Mouse (Mus musculus): ENCODE data around the gene 2010111I01Rik. TPM values are rescaled to one million over a fixed set of nuclear protein-coding genes. Genes with fewer than 3 reads are reported as not detected.

2010111I01Rik gene
- total and polyA plus RNA-seq, 3 experiments = 26.3 to 32.7 TPM; not detected in 1

- no peaks in the 10 kb centered on the region for H3K4me1 ChIP-seq (ENCODE audit: control insufficient read depth in 1 of 2, insufficient read depth in 2 of 2, low read length in 2 of 2)
- TF ChIP-seq POLR2A (IDR thresholded peaks at IDR 0.05; ENCODE audit: control insufficient read depth in 1 of 2, insufficient read depth in 1 of 2, low read depth in 1 of 2, low read length in 2 of 2, poor library complexity in 1 of 2) (no peak), MYB (IDR thresholded peaks at IDR 0.05; ENCODE audit: low read depth, low read length) (no peak), ETS1 (IDR thresholded peaks at IDR 0.05; ENCODE audit: low read depth, low read length) (no peak)
- DNase-seq (ENCODE audit: low read depth, low spot score) = no peak
These were observed 161.5 kb downstream of the 2010111I01Rik start for GRCm38 (mm10) chr13:63126206-63126605.

DNA sequence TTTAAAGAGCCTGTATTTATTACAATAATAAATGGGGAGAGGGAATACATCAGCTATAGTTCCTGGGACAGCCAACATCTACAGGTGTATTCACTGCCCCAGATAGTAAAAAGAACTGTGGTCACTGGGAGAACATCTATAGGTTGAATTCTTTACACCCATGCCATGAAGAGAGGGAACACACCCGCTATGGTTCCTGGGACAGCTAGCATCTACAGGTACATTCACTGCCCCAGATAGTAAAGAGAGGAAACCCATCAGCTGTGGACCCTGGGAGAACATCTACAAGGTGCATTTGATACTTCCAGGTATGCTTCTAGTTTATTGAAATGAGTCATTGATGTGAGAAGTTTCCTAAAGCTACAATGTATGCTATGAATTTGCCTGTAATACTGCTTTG, 162.8 kb downstream of the 2010111I01Rik start:
- TF ChIP-seq GATA1 (IDR thresholded peaks at IDR 0.05; ENCODE audit: low read depth, low read length) (no peak), USF2 (IDR thresholded peaks at IDR 0.05; ENCODE audit: borderline replicate concordance in 1 of 2, insufficient read depth in 1 of 2, low read depth in 1 of 2, low read length in 2 of 2) (no peak), CTCF (IDR thresholded peaks at IDR 0.05 in 2 of 3, conservative IDR thresholded peaks at IDR 0.05 in 1 of 3; ENCODE audit: control insufficient read depth in 1 of 3, insufficient read depth in 1 of 3, low read depth in 2 of 3, low read length in 3 of 3, poor library complexity in 1 of 3, severe bottlenecking in 1 of 3) (no peak), NRF1 (IDR thresholded peaks at IDR 0.05; ENCODE audit: insufficient read depth, low read depth, low read length, poor library complexity, severe bottlenecking) (no peak), NELFE (IDR thresholded peaks at IDR 0.05; ENCODE audit: low read depth, low read length) (no peak), MAX (IDR thresholded peaks at IDR 0.05; ENCODE audit: low read length) (no peak), ZNF384 (IDR thresholded peaks at IDR 0.05; ENCODE audit: low read depth, low read length) (no peak), MYB (IDR thresholded peaks at IDR 0.05; ENCODE audit: low read depth, low read length) (no peak), ZC3H11A (IDR thresholded peaks at IDR 0.05; ENCODE audit: low read depth, low read length) (no peak), POLR2AphosphoS5 (IDR thresholded peaks at IDR 0.05; ENCODE audit: borderline replicate concordance, low read depth, low read length) (no peak), ELF1 (IDR thresholded peaks at IDR 0.05; ENCODE audit: low read depth, low read length) (no peak), EP300 (IDR thresholded peaks at IDR 0.05; ENCODE audit: low read depth in 1 of 2, low read length in 2 of 2) (no peak), BHLHE40 (IDR thresholded peaks at IDR 0.05; ENCODE audit: borderline replicate concordance, low read depth, low read length) (no peak), TAL1 (IDR thresholded peaks at IDR 0.05; ENCODE audit: low read length) (no peak)
- Histone ChIP-seq H3K4me1 (ENCODE audit: control insufficient read depth in 1 of 2, insufficient read depth in 2 of 2, low read length in 2 of 2) (no peaks in the 10 kb centered on the region), H3K27ac (ENCODE audit: control insufficient read depth, low read depth, low read length) (no peak overlapping the region), H3K9ac (ENCODE audit: control insufficient read depth, low read depth, low read length, poor library complexity, severe bottlenecking) (no peak overlapping the region), H3K9me3 (replicated peaks; ENCODE audit: insufficient read depth, low read length) (no peaks in the 10 kb centered on the region), H3K79me2 (ENCODE audit: control insufficient read depth, insufficient read depth, low read length, poor library complexity) (no peaks in the 10 kb centered on the region), H3K36me3 (ENCODE audit: control insufficient read depth in 1 of 2, insufficient read depth in 2 of 2, low read length in 2 of 2) (no peaks in the 10 kb centered on the region), H3K27me3 (ENCODE audit: control insufficient read depth in 1 of 2, insufficient read depth in 2 of 2, low read length in 2 of 2) (no peaks in the 10 kb centered on the region), H3K4me3 (ENCODE audit: control insufficient read depth in 1 of 2, insufficient read depth in 1 of 2, low read depth in 2 of 2, low read length in 2 of 2) (no peak overlapping the region)
- DNase-seq (ENCODE audit: low read depth, low spot score) = no peak

More at GRCm38 (mm10) chr13:63126206-63126605, 161.5 kb downstream of the 2010111I01Rik start:
- H3K9me3 ChIP-seq (replicated peaks; ENCODE audit: insufficient read depth, low read length) = no peaks in the 10 kb centered on the region
- no peak overlapping the region for H3K27ac ChIP-seq (ENCODE audit: control insufficient read depth, low read depth, low read length)
- no peak overlapping the region for H3K9ac ChIP-seq (ENCODE audit: control insufficient read depth, low read depth, low read length, poor library complexity, severe bottlenecking)
- no peaks in the 10 kb centered on the region for H3K27me3 ChIP-seq (ENCODE audit: control insufficient read depth in 1 of 2, insufficient read depth in 2 of 2, low read length in 2 of 2)
- H3K4me3 ChIP-seq (ENCODE audit: control insufficient read depth in 1 of 2, insufficient read depth in 1 of 2, low read depth in 2 of 2, low read length in 2 of 2) = no peak overlapping the region
- H3K36me3 ChIP-seq (ENCODE audit: control insufficient read depth in 1 of 2, insufficient read depth in 2 of 2, low read length in 2 of 2) = no peaks in the 10 kb centered on the region
- H3K79me2 ChIP-seq (ENCODE audit: control insufficient read depth, insufficient read depth, low read length, poor library complexity) = no peaks in the 10 kb centered on the region

All from MEL (cell line).